Mouse (Mus musculus): Measurements from ENCODE around the gene Prss16.

Gene Prss16

DNA sequence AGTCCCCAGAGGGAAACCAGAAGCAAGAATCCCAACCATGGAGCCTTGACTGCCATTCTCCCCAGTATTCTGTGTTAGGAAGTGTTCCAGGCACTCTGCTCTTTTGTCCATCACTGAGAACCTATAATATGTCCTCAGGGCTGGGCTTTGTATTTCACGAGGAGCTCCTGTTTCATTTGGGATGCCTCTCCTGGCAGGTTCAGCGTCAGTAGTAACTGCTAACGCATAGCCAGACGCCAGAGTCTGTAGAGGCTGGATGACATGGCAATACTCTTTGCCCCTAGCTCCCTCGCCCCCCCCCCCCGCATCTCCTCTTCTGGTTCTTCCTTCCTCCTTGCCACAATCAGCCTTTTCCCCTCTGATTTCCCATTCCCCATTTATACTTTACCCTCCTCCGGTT, at the start of gene Prss16:
Gene Prss16, minus strand, starts transcription at position 101 of the 400 bp plus-strand sequence.
- CTCF ChIA-PET = no interaction called here

GRCm38 (mm10) chr13:22053754-22054153, 44.2 kb upstream of the Prss16 start:
- CTCF ChIA-PET = no interaction called here

GRCm38 (mm10) chr13:22051523-22051859, 41.9 kb upstream of the Prss16 start:
- CTCF ChIA-PET = interaction anchor here (0.7 kb wide), 1 partner anchor 336 kb away, joined by 3 read pairs; no protein-coding TSS in a partner anchor

GRCm38 (mm10) chr13:22050591-22051522, 41.3 kb upstream of the Prss16 start:
- CTCF ChIA-PET = no interaction called here

DNA sequence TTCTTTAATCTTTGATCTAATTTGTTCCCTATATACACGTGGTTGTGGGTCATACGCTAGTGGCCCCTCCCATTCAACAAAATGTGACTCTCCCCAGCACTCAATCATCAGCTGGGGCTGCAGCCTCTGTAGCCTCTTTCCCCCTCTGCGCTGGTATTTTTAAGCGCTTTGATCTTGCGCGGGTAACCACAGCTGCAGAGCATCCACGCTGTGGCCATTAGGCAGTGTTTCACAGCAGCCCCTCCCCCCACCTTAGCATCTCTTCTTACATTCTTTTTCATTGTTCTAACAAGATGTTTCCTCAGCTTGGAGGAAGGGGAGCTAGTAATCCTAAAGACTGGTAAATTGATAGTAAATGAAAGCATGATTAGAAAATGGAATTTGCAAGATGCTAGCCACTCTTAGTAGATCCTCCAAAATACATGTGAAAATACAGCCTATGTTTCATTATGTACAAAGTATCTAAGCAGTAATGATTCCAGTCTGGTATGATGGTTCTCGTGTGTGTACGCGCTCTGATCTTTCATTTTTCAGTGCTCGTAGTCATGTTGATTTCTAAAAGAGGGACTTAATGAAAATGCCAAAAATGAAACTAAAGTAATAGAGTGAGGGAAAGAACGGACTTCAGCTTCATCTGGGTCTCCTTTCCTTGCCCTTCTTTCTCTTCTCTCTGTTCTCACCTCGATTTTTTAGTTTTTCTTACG, 40.3 kb upstream of the Prss16 start:
- CTCF ChIA-PET = no interaction called here

DNA sequence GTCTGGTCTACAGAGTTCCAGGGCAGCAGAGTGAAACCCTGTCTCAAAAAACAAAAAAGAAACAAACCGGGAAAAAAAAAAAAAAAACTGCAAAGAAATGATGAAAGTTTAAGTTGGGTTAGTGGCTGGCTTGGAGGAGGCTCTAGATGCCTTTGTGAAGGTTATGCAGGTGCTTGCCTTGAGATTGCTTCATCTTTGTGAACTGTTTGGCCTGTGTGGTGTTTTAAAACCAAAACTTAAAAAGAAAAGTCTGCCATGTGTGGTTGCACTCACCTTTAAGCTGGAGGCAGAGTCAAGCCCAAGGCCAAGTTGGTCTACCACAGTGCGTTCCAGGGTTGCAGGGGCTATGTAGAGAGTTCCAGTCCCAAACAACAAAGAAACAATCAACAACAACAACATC, 39.5 kb upstream of the Prss16 start:
- CTCF ChIA-PET = interaction anchor here (0.5 to 0.7 kb wide), 3 partner anchors 56 to 1402 kb away, joined by 3 to 16 read pairs (median 6); no protein-coding TSS in a partner anchor

GRCm38 (mm10) chr13:22045311-22045710, 35.8 kb upstream of the Prss16 start:
- CTCF ChIA-PET = no interaction called here

DNA sequence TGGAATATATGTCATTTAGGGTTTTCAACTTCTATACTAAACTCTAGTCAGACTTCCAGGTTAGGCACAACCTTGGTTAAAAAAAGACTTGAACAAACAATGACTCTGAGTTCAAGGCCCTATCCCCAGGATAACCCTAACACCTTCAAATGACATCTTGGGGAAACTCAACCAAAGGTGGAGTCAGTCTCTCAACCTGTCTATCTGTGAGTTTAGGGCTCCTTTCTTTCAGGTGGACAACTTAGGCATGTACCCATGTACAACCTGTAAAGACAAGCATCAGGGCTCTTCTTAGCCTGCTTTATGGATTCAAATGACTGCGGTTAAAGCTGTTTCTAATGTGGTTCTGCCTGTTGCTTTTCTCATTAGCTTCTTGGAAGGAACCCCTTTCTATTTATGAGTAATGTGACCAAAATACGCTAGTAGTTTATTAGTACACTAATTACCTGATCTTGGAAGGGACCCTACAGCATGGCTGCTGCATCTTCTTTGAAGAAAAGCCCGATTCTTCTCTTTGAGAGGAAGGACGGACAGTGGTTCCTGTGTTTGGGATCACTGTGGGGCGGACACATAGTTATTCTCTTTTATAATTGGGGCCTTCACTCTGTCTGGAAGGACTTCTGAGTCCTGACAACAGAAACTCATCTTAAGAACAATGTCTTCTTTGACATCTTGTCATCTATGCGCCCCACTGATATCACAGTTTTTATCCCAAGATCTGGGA, 35.1 kb upstream of the Prss16 start:
- CTCF ChIA-PET = interaction anchor here (0.6 kb wide), 1 partner anchor 114 kb away, joined by 4 read pairs; no protein-coding TSS in a partner anchor

DNA sequence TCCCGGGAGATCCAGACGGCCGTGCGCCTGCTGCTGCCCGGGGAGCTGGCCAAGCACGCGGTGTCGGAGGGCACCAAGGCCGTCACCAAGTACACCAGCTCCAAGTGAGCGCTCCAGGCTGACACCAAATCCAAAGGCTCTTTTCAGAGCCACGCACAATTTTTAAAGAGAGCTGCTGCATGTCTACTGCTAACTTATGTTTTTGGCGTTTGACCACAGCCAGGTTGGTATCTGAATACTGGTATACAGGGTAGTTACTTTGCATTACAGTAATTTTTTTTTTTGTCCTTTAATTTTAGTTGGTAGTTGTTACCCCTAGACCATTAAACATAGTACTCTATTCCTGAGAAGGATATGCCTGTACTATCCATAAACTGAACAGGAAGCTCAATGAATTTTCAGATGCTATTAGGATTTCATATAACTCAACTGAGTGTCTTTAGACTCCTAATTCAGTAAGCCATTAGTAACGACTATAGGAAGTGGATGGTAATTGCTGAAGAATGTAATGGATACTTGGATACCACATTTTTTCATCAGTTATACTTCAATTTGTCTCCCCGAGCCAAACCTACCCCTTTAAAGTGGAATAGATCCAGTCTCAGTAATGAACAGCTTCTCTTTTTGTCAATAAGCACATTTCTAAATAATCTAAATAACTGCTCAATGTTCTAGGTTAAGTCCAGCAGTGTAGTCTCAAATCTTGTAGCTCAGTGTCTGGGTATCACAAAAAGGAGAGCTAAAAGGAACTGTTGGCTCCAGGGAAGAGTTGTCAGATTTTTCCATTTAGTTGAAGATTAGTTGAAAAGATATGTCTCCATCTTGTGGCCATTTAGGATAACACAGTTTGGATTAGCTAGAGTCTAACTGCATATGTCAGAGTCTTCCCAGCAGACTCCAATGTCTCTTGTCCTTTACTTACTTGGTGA, 34.2 kb upstream of the Prss16 start:
- CTCF ChIA-PET = interaction anchor here (0.6 to 1.1 kb wide), 6 partner anchors 8 to 1389 kb away, joined by 3 to 14 read pairs (median 4); partner anchors contain the start of genes Hist1h2ah and Hist1h2bk

DNA sequence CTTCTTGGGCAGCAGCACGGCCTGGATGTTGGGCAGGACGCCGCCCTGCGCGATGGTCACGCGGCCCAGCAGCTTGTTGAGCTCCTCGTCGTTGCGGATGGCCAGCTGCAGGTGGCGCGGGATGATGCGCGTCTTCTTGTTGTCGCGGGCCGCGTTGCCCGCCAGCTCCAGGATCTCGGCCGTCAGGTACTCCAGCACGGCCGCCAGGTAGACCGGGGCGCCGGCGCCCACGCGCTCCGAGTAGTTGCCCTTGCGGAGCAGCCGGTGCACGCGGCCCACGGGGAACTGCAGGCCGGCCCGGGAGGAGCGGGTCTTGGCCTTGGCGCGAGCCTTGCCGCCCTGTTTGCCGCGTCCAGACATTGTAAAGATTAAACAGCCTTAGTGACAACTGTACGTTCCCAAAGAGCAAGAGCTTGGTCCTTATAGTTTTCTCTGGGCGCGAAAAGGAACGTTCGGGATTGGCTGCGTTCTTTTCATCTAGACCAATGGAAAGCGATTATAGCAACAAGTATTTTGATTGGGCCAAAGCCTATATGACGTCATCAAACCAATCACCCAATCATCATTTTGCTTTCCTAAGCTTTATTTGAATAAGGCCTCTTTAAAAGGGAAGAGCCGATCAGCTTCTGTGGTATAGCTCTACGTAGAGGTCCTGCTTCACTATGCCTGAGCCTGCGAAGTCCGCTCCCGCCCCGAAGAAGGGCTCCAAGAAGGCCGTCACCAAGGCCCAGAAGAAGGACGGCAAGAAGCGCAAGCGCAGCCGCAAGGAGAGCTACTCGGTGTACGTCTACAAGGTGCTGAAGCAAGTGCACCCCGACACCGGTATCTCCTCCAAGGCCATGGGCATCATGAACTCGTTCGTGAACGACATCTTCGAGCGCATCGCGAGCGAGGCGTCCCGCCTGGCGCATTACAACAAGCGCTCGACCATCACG, 33.3 kb upstream of the Prss16 start, which contains the start of the genes Hist1h2ag and Hist1h2bj:
Gene Hist1h2ag, minus strand, starts transcription at position 377 of the 935 bp plus-strand sequence.
Gene Hist1h2bj, plus strand, starts transcription at position 647 of the 935 bp plus-strand sequence.
- CTCF ChIA-PET = interaction anchor here (0.7 to 1.1 kb wide), 3 partner anchors 7 to 1390 kb away, joined by 3 read pairs; partner anchors contain the start of genes Hist1h2ah and Hist1h2bk

DNA sequence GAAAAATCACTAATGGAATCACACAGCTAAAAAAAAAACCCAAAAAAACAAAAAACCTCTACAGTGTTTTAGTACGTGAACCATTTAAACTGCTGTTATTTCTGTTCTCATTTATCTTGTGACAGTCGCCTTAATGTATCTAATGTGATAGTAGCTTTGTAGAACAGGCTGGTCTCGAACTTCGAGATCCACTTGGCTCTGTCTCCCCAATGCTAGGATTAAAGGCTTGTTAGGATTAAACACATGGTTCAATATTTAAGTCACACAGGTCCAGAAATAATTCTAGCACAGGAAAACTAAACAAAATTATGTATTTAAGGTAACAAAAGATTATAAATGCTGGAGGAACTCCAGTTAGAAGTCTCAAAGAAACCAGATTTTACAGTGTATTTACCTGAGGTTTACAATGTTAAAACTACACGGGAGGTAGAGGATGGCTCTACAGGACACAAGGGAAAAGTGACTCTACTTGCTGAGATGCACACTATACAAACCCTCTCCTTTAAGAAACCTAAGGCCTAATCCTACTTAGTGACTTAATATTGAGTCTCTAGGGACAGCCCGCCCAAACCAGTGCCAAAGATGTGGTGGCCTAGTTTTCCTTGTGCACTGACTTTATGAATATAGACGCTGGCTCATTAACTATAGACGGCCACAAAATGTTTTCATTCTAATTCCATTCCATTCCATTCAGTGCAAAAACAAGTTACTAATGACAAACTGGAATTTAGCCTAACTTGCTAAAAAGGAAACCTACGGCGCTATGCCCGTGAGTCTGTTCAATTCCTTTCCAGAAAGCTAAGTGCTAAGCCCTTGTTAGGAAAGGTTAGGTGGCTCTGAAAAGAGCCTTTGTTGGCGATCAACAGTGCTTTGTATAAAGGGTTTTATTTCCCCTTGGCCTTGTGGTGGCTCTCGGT, 32.4 kb upstream of the Prss16 start:
- CTCF ChIA-PET = interaction anchor here (0.7 kb wide), 1 partner anchor 1419 kb away, joined by 3 read pairs; no protein-coding TSS in a partner anchor

GRCm38 (mm10) chr13:22041142-22041536, 31.6 kb upstream of the Prss16 start, which contains the start of gene Hist1h4i:
Hist1h4i (minus strand) TSS chr13:22041362.
- CTCF ChIA-PET = interaction anchor here (1.5 kb wide), 1 partner anchor 12 kb away, joined by 4 read pairs; no protein-coding TSS in a partner anchor

GRCm38 (mm10) chr13:22040464-22041141, 31.1 kb upstream of the Prss16 start:
- CTCF ChIA-PET = interaction anchor here (1.5 kb wide), 1 partner anchor 11 kb away, joined by 4 read pairs; no protein-coding TSS in a partner anchor

DNA sequence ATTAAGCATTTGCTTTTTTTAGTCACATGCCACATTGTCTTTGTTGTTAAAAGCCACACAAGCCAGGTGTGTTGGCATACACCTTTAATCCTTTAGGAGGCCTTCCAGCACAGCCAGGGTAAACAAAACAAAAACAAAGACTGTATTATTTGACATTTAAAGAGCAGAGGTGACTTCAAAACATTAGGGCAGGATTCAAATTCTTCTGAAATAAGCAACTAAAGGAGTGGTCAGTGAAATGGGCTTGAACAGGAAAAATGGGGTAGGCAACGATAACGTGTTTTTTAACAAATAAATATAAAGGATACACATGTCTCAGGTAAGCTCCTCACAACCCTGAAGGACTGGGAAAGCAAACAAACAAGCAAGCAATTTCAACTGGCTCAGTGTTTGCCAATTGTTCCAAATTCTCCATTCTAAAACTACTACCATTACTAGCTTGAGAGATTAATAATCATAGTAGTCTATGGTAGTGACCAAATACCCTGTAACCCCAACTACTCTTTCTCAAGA, 30.5 kb upstream of the Prss16 start:
- CTCF ChIA-PET = interaction anchor here (0.6 to 1.5 kb wide), 3 partner anchors 9 to 1356 kb away, joined by 3 to 4 read pairs (median 4); no protein-coding TSS in a partner anchor

- CTCF ChIA-PET = interaction anchor here (1.1 kb wide), 1 partner anchor 8 kb away, joined by 4 read pairs; no protein-coding TSS in a partner anchor
Observed at GRCm38 (mm10) chr13:22039364-22039763, 29.8 kb upstream of the Prss16 start.

DNA sequence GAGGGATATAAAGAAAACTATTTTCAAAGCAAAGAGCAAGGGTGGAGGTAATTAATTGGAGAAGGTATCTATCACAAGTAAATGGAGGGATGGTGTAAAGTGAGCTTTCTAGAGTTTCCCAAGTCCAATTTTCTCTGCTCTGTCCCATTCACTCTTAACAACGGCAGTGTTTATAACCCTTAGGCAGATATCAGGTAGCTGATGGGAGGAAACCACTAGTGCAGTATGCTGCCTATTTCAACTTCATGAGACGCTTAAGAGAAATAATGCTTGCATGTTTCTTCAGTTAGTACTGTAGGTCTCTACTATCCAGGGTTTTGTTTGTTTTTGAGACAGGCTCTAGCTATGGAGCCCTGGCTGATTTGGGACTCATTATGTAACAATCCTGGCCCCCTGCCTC, 27.9 kb upstream of the Prss16 start:
- CTCF ChIA-PET = interaction anchor here (0.6 to 0.7 kb wide), 4 partner anchors 58 to 1523 kb away, joined by 3 to 6 read pairs (median 4); no protein-coding TSS in a partner anchor

GRCm38 (mm10) chr13:22036986-22037385, 27.4 kb upstream of the Prss16 start:
- CTCF ChIA-PET = interaction anchor here (0.6 kb wide), 2 partner anchors 58 to 346 kb away, joined by 3 to 4 read pairs; no protein-coding TSS in a partner anchor

All from spleen, embryonic (tissue).